Mouse (Mus musculus) limb, embryonic 15.5 days (tissue): ENCODE measurements around the gene Gad1. TPM values are rescaled to one million over a fixed set of nuclear protein-coding genes. Genes with fewer than 3 reads are reported as not detected.
"Not testable (repeated sequence)": the region's sequence is repeated elsewhere in the genome, so short reads cannot be mapped to it uniquely, and the experiment has no call there.

Experiments used
- ATAC-seq: fragments of 200-750 bp; cut with Nextera tagmentation; 2 replicates; pipeline ENCODE4 v1.8.0; 2017; ENCODE audit warnings: low read depth, moderate TSS enrichment; ENCODE audit not compliant: insufficient number of reproducible peaks, low FRiP score, low TSS enrichment
- H3K27ac ChIP-seq: fragments of 300-500 bp; sonication (generic); 2 replicates; pipeline ENCODE4 v1.5.1; 2015; ENCODE audit warnings: moderate library complexity, mild to moderate bottlenecking, inconsistent platforms
- H3K27me3 ChIP-seq: fragments of 300-500 bp; sonication (generic); 2 replicates; pipeline ENCODE4 v1.6.1; 2015; ENCODE audit warnings: inconsistent platforms
- H3K36me3 ChIP-seq: fragments of 300-500 bp; sonication (generic); 2 replicates; pipeline ENCODE4 v1.6.1; 2015; ENCODE audit warnings: inconsistent platforms
- H3K4me1 ChIP-seq: fragments of 300-500 bp; sonication (generic); 2 replicates; pipeline ENCODE4 v1.6.1; 2015; ENCODE audit warnings: inconsistent platforms
- H3K4me2 ChIP-seq: fragments of 300-500 bp; sonication (generic); 2 replicates; pipeline ENCODE4 v1.6.1; 2015; ENCODE audit warnings: mild to moderate bottlenecking, inconsistent platforms
- H3K4me3 ChIP-seq: fragments of 300-500 bp; sonication (generic); 2 replicates; pipeline ENCODE4 v1.5.1; 2015; ENCODE audit warnings: mild to moderate bottlenecking, inconsistent platforms
- H3K9ac ChIP-seq: fragments of 300-500 bp; sonication (generic); 2 replicates; pipeline ENCODE4 v1.6.1; 2015; ENCODE audit warnings: inconsistent platforms
- H3K9me3 ChIP-seq: fragments of 300-500 bp; sonication (generic); 2 replicates; pipeline ENCODE4 v1.6.1; 2016; ENCODE audit warnings: inconsistent platforms
- WGBS: fragments of 180-500 bp; shearing (Covaris S2); methylation state at CpG from one replicate; pipeline ENCODE4 v1.1.7; 2015; 5-methylcytosine and 5-hydroxymethylcytosine counted together
- polyA plus RNA-seq: library from polyadenylated mRNA; unstranded; fragments of >200 nt; fragmentation: Nextera tagmentation; extraction: Ambion mirVana; gene quantifications from 2 replicates; pipeline ENCODE4 v1.2.1, GENCODE M21; 2015

Gene Gad1
- polyA plus RNA-seq, result 0.24 and 0.49 TPM in 2 replicates

DNA sequence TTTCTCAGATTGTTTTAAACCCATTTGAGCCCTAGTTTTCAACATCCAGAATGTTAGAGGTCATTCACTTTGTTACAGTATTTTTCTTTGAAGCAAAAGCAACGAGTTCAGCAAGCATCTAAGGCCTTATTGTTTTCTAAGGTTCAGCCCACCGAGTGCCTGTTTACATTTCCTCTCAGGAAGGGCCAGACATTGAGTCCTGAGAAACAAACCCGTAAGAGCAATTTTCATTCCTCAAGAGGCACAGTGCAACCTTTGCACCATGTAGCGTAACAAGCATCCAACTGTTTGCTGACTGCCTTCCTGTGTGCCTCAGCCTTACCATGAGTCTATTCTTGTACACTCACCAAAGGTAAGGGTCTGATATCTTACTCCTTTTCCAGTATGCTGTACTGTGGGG is at the start of gene Gad1:
Gene Gad1, plus strand, starts transcription at position 301 of the 400 bp plus-strand sequence.
- WGBS, result 49% methylated on average over 4 of the region's 4 CpGs
- Histone ChIP-seq H3K4me2 (no peak within 1 kb of the TSS), H3K4me3 (no peak within 1 kb of the TSS), H3K4me1 (no peaks in the 10 kb centered on the region), H3K27ac (no peak within 1 kb of the TSS), H3K9me3 (no peaks in the 10 kb centered on the region), H3K36me3 (no peaks in the 10 kb centered on the region), H3K27me3 (peaks cover 6% of the 10 kb centered on the region; the same call in 1 of the 2 replicates), H3K9ac (no peak within 1 kb of the TSS)
- ATAC-seq, result no peak

DNA sequence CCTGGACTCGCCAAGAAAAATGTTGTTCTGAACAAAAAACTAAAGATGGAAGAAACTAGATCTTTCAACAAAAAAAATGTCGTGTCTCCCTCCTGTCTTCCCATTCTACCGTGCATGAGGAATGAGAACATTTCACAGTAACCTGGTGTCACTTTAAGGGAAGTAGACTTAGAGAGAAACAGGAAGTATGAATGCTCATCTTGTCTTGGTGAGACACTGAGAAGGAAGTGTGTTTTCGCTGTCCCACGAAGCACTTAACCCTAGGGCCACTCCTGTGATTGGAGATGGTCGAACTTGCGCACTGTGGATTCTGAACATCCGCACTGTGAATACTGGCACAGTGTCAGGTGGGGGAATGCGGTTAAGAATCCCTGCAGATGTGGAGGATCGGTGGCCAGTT is 49.4 kb upstream of the Gad1 start:
- peaks cover under 1% of the 10 kb centered on the region; the same call in 1 of the 2 replicates for H3K4me1 ChIP-seq
- H3K27ac ChIP-seq, result no peak overlapping the region
- H3K9me3 ChIP-seq, result no peaks in the 10 kb centered on the region
- no peaks in the 10 kb centered on the region for H3K36me3 ChIP-seq
- ATAC-seq, result no peak
- H3K4me3 ChIP-seq, result no peak overlapping the region
- H3K27me3 ChIP-seq, result peaks cover 2% of the 10 kb centered on the region; the same call in 1 of the 2 replicates
- 80% methylated on average over 10 of the region's 10 CpGs for WGBS
- H3K9ac ChIP-seq, result no peak overlapping the region
- no peak overlapping the region for H3K4me2 ChIP-seq

DNA sequence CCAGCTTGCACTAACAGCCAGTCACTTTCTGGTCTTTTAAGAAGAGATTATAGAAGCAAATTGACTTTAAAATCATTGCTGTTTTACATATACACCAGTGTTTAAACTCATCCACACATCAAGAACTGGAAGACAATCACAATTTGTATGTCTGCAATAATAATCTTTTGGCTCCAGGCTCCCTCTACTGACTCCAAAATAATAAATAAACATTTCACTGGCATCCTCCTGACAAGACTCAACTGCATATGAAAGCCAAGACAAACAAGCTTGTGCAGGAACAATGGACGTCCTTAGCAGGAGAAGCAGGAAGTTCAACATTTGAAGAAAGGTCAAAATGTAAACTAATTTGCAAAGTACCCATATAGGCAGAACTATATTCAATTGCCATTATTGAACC is 47.6 kb upstream of the Gad1 start:
- Histone ChIP-seq H3K36me3 (no peaks in the 10 kb centered on the region), H3K27me3 (no peaks in the 10 kb centered on the region), H3K4me1 (peaks cover 9% of the 10 kb centered on the region), H3K9ac (no peak overlapping the region), H3K9me3 (no peaks in the 10 kb centered on the region), H3K27ac (no peak overlapping the region), H3K4me3 (no peak overlapping the region), H3K4me2 (no peak overlapping the region)
- ATAC-seq, result no peak
- WGBS, result 29% methylated on average over 1 of the region's 1 CpGs

DNA sequence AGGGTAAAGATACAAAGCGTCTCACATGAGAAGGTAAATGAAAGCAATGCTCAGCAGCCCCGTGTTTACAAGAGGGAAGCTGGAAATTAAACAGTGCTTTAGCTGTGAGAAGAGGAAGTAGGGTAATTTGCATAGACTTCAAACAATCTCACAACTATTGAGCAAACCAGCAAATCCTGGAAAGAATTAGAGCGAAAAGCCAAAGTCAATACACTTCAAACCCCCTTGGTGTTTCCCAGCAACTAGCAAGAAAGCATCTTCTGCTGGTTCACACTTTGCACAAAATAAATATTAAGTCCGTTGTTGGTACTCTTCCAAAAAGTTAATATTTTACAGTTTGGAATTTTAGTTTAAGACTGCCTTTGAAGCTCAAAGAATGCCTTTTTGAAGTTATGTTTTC is 47.0 kb upstream of the Gad1 start:
- no peak for ATAC-seq
- H3K4me2 ChIP-seq, result no peak overlapping the region

DNA sequence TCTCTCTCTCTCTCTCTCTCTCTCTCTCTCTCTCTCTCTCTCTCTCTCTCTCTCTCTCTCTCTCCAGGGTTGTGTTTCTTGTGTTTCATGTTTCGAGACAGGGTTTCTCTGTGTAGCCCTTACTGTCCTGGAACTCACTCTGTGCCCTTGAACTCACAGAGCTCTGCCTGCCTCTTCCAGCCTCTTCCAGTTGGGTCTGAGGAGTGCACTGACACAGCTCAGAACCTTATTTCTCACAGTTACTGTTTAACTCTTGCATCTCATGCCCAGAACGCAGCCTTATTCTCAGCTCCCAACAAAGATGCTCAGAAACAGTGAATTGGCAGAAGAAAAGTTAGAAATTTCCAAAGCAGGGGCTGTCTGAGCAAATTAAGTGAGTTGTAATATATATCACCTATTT is 46.5 kb upstream of the Gad1 start:
- Histone ChIP-seq H3K4me1 (peaks cover 9% of the 10 kb centered on the region), H3K9ac (no peak overlapping the region), H3K4me2 (no peak overlapping the region), H3K27ac (no peak overlapping the region), H3K27me3 (no peaks in the 10 kb centered on the region), H3K36me3 (no peaks in the 10 kb centered on the region), H3K4me3 (no peak overlapping the region), H3K9me3 (no peaks in the 10 kb centered on the region)
- 61% methylated on average over 2 of the region's 2 CpGs for WGBS
- ATAC-seq, result no peak

More for the DNA sequence above, 47.0 kb upstream of the Gad1 start:
- Histone ChIP-seq H3K9ac (no peak overlapping the region), H3K4me1 (peaks cover 9% of the 10 kb centered on the region), H3K4me3 (no peak overlapping the region), H3K9me3 (no peaks in the 10 kb centered on the region), H3K27ac (no peak overlapping the region), H3K36me3 (no peaks in the 10 kb centered on the region), H3K27me3 (no peaks in the 10 kb centered on the region)
- 31% methylated on average over 4 of the region's 4 CpGs for WGBS

DNA sequence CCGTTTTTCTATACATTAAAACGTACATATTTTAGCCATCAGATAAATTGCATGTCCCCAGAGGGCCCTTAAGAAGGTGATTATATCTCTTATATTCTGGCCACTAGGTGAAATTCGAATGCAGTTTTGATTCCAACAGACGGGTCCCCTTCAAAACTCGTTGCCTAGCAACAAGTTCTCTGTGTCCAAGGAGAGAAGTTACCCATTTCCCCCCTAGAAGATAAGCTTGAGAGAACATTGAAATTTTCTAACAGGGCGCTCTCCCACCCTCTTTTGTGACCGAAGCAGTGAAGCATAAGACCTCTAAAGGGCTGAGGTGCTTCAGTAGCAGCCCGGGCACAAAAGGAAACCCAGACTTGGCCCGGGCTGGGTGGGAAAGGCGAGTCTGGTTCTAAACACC is 44.4 kb upstream of the Gad1 start, which contains the start of gene Erich2:
Gene Erich2, plus strand, starts transcription at position 324 of the 400 bp plus-strand sequence.
- Histone ChIP-seq H3K4me3 (peak within 1 kb of the TSS; percentile 53), H3K9me3 (no peaks in the 10 kb centered on the region), H3K9ac (peak within 1 kb of the TSS; percentile 33), H3K27me3 (no peaks in the 10 kb centered on the region), H3K4me1 (peaks cover 9% of the 10 kb centered on the region), H3K27ac (no peak within 1 kb of the TSS), H3K4me2 (peak within 1 kb of the TSS; percentile 84), H3K36me3 (no peaks in the 10 kb centered on the region)
- 17% methylated on average over 10 of the region's 10 CpGs for WGBS
- ATAC-seq, result no peak

DNA sequence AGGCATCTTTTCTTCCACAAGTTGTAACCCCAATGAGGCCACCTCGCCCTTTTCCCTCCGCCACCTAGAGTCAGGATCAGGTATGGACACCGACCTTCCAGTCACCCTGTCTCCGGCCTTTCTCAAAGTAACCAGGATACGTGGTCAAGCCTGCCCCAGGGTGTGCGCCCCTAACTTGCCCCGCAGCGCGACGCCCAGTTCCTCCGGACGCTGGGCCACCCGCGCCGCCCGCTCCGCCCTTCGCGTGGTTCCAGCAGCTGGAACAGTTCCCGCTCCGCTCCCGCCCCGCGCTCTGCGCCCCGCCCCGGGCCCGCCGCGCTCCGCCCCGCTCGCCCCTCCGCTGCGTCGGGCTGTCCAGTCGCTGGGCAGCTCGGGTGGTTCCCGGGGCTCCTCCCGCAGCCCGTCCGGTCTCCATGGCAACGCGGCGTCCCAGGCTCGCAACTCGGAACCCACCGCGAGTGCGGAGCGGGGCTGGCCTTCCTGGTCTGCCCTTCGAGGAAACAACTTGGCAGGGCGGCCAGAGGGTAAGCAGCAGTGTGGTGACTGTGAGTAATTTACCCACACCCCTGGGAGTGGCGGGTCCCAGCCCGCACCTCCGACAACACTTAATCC is 43.7 kb upstream of the Gad1 start:
- Histone ChIP-seq H3K4me1 (peaks cover 9% of the 10 kb centered on the region), H3K9me3 (no peaks in the 10 kb centered on the region), H3K36me3 (no peaks in the 10 kb centered on the region), H3K9ac (peak overlapping the region; percentile 33), H3K27me3 (no peaks in the 10 kb centered on the region), H3K27ac (no peak overlapping the region), H3K4me3 (peak overlapping the region; percentile 53), H3K4me2 (peak overlapping the region; percentile 84)
- WGBS, result under 1% methylated on average over 56 of the region's 56 CpGs
- peak; percentile 90 for ATAC-seq

DNA sequence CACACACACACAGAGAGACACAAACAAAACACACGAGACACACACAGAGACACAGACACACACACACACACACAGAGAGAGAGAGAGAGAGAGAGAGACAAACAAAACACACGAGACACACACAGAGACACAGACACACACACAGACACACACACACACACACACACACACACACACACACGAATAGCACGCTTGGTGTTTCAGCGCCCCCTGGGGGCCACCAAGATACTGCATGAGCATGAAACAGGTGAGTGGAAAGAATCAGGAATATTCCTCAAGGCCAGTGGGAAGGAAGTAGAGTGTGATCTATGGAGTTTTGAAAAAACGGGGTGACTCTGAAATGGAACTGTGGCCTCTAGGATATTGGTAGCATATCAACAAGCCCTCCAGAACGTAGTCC is 14.6 kb upstream of the Gad1 start:
- not testable (repeated sequence) for H3K9me3 ChIP-seq, H3K36me3 ChIP-seq, H3K4me2 ChIP-seq, H3K4me1 ChIP-seq, ATAC-seq, H3K27me3 ChIP-seq, H3K9ac ChIP-seq, H3K27ac ChIP-seq, H3K4me3 ChIP-seq
- WGBS, result 35% methylated on average over 7 of the region's 7 CpGs

DNA sequence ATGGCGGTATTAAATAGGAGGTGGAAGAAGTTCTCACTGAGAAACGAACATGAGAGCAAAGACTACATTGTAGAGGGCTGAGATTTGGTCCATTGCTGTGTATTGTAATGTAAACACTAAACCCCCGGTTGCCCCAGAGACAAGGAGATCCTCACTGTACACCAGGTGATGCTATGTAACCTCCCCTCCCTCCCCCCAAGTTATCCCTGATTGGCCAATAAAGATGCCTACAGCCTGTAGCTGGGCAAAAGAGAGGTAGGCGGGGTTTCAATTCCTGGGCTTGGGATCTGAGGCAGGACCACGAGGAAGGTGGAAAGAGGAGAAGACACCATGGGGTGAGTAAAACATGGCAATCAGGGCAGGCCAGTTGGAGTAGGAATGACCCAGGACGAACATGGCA is 2.2 kb upstream of the Gad1 start:
- no peaks in the 10 kb centered on the region for H3K4me1 ChIP-seq
- 62% methylated on average over 6 of the region's 6 CpGs for WGBS
- H3K4me3 ChIP-seq, result no peak overlapping the region
- no peak for ATAC-seq
- no peaks in the 10 kb centered on the region for H3K36me3 ChIP-seq
- no peaks in the 10 kb centered on the region for H3K27me3 ChIP-seq
- no peak overlapping the region for H3K4me2 ChIP-seq
- H3K9me3 ChIP-seq, result no peaks in the 10 kb centered on the region
- H3K27ac ChIP-seq, result no peak overlapping the region
- no peak overlapping the region for H3K9ac ChIP-seq

DNA sequence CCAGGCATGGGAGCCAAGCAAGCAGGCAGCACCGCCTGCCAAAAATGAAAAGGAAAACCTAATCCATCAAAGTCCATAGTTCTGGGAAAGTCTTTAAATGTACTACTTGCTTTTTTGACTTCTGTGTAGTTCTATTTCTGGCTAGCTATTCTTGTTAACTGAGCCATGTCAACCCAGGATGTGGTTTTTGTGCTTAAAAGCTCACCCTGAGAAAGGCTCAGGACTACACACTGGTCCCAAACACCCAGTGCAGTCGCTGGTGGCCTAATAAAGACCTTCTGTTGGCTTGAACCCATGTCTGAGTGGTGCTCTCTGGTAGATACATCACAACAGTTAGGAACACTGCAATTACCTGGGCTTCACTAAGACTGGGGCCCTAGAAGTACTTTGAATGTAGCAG is 1.4 kb upstream of the Gad1 start:
- H3K27me3 ChIP-seq, result no peaks in the 10 kb centered on the region
- 74% methylated on average over 2 of the region's 2 CpGs for WGBS
- no peak overlapping the region for H3K4me2 ChIP-seq

DNA sequence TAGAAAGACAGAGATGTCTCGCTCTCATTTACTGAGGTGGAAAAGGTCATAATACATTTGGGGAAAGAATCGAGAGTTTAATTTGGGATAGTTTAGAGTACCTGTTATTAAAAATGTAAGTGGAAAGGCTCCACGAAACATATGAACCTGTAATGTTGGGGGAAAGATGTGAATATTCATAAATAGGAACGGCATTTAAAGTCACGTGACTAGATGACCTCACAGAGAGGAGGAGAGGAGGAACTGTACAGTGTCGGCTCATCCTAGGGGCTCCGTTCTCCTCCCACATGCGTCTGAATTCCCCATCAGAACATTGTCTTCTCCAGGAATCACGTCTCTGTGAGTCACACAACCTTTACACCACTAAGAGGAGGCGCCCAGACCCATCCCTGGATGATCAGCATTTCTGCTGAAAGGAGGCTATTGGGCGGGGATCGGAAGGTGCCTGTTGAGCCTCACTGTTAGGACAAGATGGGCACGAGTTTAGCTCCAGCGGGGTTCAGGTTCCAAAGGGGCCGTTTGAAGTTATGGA is 739 bp upstream of the Gad1 start:
- 78% methylated on average over 15 of the region's 15 CpGs for WGBS
- ATAC-seq, result no peak
- H3K27ac ChIP-seq, result no peak overlapping the region
- H3K9me3 ChIP-seq, result no peaks in the 10 kb centered on the region
- H3K27me3 ChIP-seq, result 0 out of 2 replicates have a peak, but pooled peaks cover 5% of the 10 kb centered on the region
- H3K9ac ChIP-seq, result no peak overlapping the region
- H3K4me3 ChIP-seq, result no peak overlapping the region
- no peak overlapping the region for H3K4me2 ChIP-seq
- no peaks in the 10 kb centered on the region for H3K4me1 ChIP-seq
- H3K36me3 ChIP-seq, result no peaks in the 10 kb centered on the region

More for the DNA sequence above, 1.4 kb upstream of the Gad1 start:
- Histone ChIP-seq H3K9ac (no peak overlapping the region), H3K9me3 (no peaks in the 10 kb centered on the region), H3K27ac (no peak overlapping the region), H3K36me3 (no peaks in the 10 kb centered on the region), H3K4me1 (no peaks in the 10 kb centered on the region), H3K4me3 (no peak overlapping the region)
- no peak for ATAC-seq

DNA sequence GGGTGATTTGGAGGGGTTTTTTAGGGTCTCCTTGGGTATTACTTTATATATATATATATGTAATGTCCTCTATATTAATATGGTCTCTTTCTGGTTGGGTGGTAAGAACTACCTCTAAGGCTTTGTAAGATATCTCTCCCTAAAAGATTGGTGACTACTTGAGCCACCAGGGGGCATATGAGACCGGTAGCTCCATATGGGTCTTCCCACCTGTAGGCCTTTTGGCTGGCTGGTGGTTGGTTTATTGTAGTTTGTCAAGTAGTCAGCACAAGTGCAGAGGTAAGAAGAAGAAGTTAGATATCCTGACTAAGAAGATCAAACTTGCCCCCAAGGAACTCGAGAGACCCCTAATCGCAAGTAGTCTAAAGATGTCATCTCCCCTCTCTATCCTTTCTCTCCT is 954 bp downstream of the Gad1 start:
- no peaks in the 10 kb centered on the region for H3K36me3 ChIP-seq
- no peak overlapping the region for H3K27ac ChIP-seq
- no peak overlapping the region for H3K4me3 ChIP-seq
- H3K4me2 ChIP-seq, result no peak overlapping the region
- H3K9me3 ChIP-seq, result no peaks in the 10 kb centered on the region
- WGBS, result 79% methylated on average over 3 of the region's 3 CpGs
- no peak for ATAC-seq
- peaks cover 13% of the 10 kb centered on the region for H3K27me3 ChIP-seq
- no peak overlapping the region for H3K9ac ChIP-seq
- no peaks in the 10 kb centered on the region for H3K4me1 ChIP-seq
